Mouse (Mus musculus): ENCODE results near the gene Spag7. TPM values are rescaled to one million over a fixed set of nuclear protein-coding genes. Genes with fewer than 3 reads are reported as not detected.

The Spag7 gene
- polyA plus RNA-seq, 1 experiment from 2014 or later: 149 TPM

DNA sequence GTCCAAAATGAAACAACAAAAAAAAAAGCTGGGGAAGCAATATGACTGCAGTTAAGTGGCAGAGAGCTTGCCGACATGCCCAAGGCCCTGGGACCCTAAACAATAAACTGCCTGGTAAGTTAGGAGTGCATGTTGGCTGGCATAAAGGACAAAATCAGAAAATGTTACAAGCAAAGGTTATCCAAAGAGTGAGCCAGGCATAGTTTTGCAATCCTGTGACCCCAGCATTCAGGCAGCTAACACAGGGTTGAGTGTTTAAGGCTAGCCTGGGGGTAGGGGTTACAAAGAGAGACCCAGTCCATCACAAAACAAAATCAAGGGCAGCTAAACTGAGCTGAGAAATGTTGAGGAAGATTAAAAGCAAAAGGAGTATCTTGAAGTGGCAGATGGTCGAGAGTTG is 29.8 kb upstream of the Spag7 start:
- no peak overlapping the region for H3K9ac ChIP-seq
- H3K4me3 ChIP-seq (replicated peaks): no peak overlapping the region
- H3K4me2 ChIP-seq: no peak overlapping the region
- H3K4me1 ChIP-seq: peaks cover 28% of the 10 kb centered on the region
- H3K27ac ChIP-seq: no peak overlapping the region
- peaks cover 8% of the 10 kb centered on the region for H3K36me3 ChIP-seq (replicated peaks)
- no peak for ATAC-seq (ENCODE audit: low FRiP score)
- no peaks in the 10 kb centered on the region for H3K27me3 ChIP-seq
- no peaks in the 10 kb centered on the region for H3K9me3 ChIP-seq
- 69% methylated on average over 2 of the region's 2 CpGs for WGBS

DNA sequence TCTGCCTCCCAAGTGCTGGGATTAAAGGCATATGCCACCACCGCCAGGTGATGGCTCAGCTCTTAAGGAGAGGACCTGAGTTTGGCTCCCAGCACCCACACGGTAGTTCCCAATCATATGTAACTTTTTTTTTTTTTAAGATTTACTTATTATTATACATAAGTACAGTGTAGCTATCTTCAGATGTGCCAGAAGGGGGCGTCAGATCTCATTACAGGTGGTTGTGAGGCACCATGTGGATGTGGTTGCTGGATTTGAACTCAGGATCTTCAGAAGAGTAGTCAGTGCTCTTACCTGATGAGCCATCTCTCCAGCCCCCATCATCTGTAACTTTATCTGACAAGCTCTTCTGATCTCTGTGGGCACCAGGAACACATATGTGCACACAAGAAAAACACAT is 28.2 kb upstream of the Spag7 start:
- peaks cover 23% of the 10 kb centered on the region for H3K4me1 ChIP-seq
- H3K36me3 ChIP-seq (replicated peaks): no peaks in the 10 kb centered on the region
- 79% methylated on average over 3 of the region's 3 CpGs for WGBS

DNA sequence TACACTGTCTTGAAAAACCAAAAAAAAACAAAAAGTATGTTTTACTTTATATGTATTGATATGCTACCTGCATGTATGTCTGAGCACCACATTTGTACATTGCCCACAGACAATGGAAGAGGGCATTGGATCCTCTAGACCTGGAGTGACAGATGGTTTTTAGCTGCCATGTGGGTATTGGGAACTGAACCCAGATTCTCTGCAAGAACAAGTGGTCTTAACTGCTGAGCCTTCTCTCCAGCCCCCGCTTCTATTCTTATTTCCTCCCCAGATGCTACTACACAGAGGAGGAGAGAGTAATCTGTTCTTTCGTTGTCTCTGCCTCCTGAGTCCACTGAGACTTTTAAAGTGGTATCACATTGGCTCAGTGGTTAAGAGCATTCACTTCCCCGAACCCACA is 24.3 kb upstream of the Spag7 start:
- H3K27ac ChIP-seq: no peak overlapping the region
- H3K9ac ChIP-seq: no peak overlapping the region
- WGBS: 72% methylated on average over 3 of the region's 3 CpGs
- peaks cover 5% of the 10 kb centered on the region for H3K4me1 ChIP-seq
- ATAC-seq (ENCODE audit: low FRiP score): no peak
- no peak overlapping the region for H3K4me3 ChIP-seq (replicated peaks)
- no peaks in the 10 kb centered on the region for H3K27me3 ChIP-seq
- H3K9me3 ChIP-seq: no peaks in the 10 kb centered on the region
- H3K4me2 ChIP-seq: no peak overlapping the region
- H3K36me3 ChIP-seq (replicated peaks): no peaks in the 10 kb centered on the region

More for the DNA sequence above, 28.2 kb upstream of the Spag7 start:
- H3K4me2 ChIP-seq: no peak overlapping the region
- no peak overlapping the region for H3K4me3 ChIP-seq (replicated peaks)
- no peak overlapping the region for H3K27ac ChIP-seq
- ATAC-seq (ENCODE audit: low FRiP score): no peak
- H3K9ac ChIP-seq: no peak overlapping the region
- H3K9me3 ChIP-seq: no peaks in the 10 kb centered on the region
- no peaks in the 10 kb centered on the region for H3K27me3 ChIP-seq

DNA sequence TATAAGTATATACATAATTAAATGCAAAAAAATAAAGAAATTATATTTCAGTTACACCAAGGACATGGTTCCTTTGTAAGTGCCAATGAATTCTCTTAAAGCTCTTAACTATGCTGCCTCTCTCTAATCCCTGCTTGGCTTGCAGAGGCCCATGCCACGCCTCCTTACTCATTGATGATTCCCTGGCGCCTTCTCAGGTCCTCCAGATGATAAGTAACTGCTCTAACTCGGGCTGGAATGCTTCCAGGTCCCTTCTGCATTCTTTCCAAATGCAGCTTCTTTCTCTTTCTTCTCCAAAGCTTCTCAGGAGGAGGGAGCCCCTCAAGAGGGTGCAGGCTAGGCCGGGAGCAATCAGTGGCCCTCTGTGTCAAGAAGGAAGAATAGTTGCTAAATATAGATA is 20.4 kb upstream of the Spag7 start:
- WGBS: 57% methylated on average over 4 of the region's 4 CpGs
- no peak for ATAC-seq (ENCODE audit: low FRiP score)
- H3K4me1 ChIP-seq: peaks cover 24% of the 10 kb centered on the region

DNA sequence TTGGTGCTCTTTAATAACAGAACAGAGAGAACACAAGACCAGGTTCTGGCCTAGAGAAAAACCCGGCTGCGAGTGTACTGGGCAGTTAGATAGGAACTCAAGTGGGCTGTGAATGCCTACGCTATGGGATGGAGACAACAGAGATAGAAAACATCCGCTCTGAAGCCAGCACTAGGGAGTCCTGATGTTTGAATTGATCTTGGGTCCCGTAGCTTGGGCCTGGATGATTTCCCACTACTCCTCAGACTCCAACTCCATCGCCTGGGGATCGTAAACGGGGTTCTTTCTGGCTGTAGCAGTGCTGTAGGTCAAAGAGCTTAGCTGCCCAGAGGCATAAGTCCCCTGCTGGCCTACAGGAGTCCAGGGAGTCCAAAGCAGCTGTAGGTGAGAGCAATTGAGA is 19.2 kb upstream of the Spag7 start:
- H3K9ac ChIP-seq: peak overlapping the region; percentile 84
- peak overlapping the region; percentile 86 for H3K4me2 ChIP-seq
- H3K27ac ChIP-seq: peak overlapping the region; percentile 78
- peak overlapping the region; percentile 84 for H3K4me3 ChIP-seq (replicated peaks)
- ATAC-seq (ENCODE audit: low FRiP score): no peak
- 15% methylated on average over 8 of the region's 8 CpGs for WGBS
- peaks cover 24% of the 10 kb centered on the region for H3K4me1 ChIP-seq
- no peaks in the 10 kb centered on the region for H3K9me3 ChIP-seq
- peaks cover 17% of the 10 kb centered on the region for H3K36me3 ChIP-seq (replicated peaks)
- H3K27me3 ChIP-seq: no peaks in the 10 kb centered on the region

More for the DNA sequence above, 20.4 kb upstream of the Spag7 start:
- no peak overlapping the region for H3K27ac ChIP-seq
- H3K9me3 ChIP-seq: no peaks in the 10 kb centered on the region
- no peaks in the 10 kb centered on the region for H3K27me3 ChIP-seq
- H3K4me2 ChIP-seq: no peak overlapping the region
- no peak overlapping the region for H3K4me3 ChIP-seq (replicated peaks)
- no peak overlapping the region for H3K9ac ChIP-seq
- 0 out of 2 replicates have a peak, but pooled peaks cover 8% of the 10 kb centered on the region for H3K36me3 ChIP-seq (replicated peaks)

DNA sequence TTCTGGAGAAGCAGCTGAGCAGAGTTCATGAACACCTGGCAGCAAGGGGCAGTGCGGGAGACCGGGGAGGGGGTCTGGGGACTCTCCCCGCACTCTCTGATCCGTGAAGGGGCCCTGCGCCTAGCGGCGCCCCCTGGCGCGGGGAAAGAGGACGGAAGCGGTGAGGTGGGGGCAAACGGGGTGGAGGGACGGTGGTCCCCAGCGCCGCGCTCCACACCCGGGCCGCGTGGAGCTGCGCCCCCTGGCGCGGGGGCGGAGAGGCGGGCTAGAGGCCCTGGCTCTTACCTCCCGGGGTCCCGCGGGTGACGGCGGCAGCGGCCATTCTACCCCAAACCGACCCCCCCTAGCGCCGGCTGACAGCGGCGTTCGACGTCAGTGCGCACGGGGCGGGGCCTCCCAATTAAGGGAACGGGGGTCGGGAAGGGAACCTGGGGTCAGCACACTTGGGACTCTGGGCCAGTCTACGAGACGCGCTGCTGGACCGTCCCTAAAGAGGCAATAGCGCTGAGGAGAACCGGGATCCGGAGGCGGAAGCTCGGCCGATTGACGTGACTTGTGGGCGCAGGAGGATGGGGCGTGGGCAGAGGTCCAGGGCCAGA is 18.5 kb upstream of the Spag7 start, which contains the start of gene Camta2:
Gene Camta2 (minus strand): TSS at position 505 of the 599 bp plus-strand sequence.
- H3K4me3 ChIP-seq (replicated peaks): peak within 1 kb of the TSS; percentile 84
- WGBS: under 1% methylated on average over 47 of the region's 55 CpGs
- H3K9ac ChIP-seq: peak within 1 kb of the TSS; percentile 84
- no peaks in the 10 kb centered on the region for H3K9me3 ChIP-seq
- peaks cover 24% of the 10 kb centered on the region for H3K36me3 ChIP-seq (replicated peaks)
- peak within 1 kb of the TSS; percentile 78 for H3K27ac ChIP-seq
- peaks cover 26% of the 10 kb centered on the region for H3K4me1 ChIP-seq
- peak; percentile 86 for ATAC-seq (ENCODE audit: low FRiP score)
- H3K4me2 ChIP-seq: peak within 1 kb of the TSS; percentile 86
- no peaks in the 10 kb centered on the region for H3K27me3 ChIP-seq

DNA sequence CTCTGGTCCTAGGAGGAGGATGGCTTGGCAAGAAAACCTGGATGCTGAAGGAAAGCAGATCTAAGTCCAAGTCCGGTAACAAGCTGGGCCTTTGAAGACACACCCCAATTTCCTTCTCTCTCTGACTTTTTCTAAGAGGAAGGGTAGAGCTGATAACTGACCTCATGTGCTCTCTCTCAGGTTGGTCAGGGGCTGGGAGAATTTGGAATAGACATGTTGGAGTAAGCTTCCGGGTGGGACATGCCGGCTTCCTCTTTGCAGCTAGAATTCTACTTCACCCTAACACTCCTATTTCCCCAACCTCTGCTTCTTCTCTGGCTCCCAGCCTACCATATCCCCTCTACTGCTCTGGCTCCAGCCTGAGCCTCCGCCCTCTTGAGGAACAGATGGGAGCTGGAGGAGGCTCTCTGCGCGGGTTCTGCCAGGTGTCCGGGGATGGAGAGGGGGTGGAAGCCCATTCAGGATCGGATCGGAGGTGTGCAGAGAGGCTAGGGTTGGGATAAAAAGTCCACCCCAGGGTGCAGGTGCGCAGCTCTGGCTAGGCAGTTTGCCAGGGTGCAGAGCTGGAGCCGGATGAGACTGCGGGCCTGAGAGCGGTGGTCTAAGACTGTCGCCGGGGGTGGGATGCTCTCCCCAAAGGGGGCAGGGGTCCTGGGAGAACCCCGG is 17.8 kb upstream of the Spag7 start:
- H3K27me3 ChIP-seq: no peaks in the 10 kb centered on the region
- peak overlapping the region; percentile 78 for H3K27ac ChIP-seq
- H3K36me3 ChIP-seq (replicated peaks): peaks cover 27% of the 10 kb centered on the region
- 4% methylated on average over 16 of the region's 16 CpGs for WGBS
- peak overlapping the region; percentile 84 for H3K4me3 ChIP-seq (replicated peaks)
- H3K4me2 ChIP-seq: peak overlapping the region; percentile 86
- peak overlapping the region; percentile 84 for H3K9ac ChIP-seq
- no peaks in the 10 kb centered on the region for H3K9me3 ChIP-seq
- ATAC-seq (ENCODE audit: low FRiP score): peak; percentile 74
- H3K4me1 ChIP-seq: peaks cover 33% of the 10 kb centered on the region

DNA sequence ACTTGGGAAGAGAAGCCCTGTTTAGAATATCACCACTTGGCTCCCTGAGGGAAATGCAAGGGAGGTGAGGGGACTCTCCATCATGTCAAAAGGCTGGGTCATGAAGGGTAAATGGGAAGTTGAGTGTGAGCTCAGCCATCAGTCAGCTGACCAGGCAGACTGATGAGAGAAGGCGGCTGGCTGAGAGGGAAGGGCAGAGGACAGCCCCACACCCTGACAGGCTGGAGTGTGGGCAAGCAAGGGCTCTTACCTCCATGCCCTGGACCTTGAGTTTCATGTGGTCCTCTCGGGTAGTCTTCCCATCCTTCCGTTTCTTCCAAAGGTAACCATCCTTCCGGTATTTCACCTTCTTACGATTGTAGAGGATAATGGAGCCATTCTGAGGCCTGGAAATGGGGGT is 14.4 kb upstream of the Spag7 start:
- Histone ChIP-seq H3K4me3 (replicated peaks) (no peak overlapping the region), H3K9me3 (no peaks in the 10 kb centered on the region), H3K4me1 (peaks cover 36% of the 10 kb centered on the region), H3K36me3 (replicated peaks) (peaks cover 47% of the 10 kb centered on the region), H3K9ac (no peak overlapping the region), H3K4me2 (no peak overlapping the region), H3K27me3 (no peaks in the 10 kb centered on the region), H3K27ac (no peak overlapping the region)
- ATAC-seq (ENCODE audit: low FRiP score): no peak
- 93% methylated on average over 5 of the region's 5 CpGs for WGBS

DNA sequence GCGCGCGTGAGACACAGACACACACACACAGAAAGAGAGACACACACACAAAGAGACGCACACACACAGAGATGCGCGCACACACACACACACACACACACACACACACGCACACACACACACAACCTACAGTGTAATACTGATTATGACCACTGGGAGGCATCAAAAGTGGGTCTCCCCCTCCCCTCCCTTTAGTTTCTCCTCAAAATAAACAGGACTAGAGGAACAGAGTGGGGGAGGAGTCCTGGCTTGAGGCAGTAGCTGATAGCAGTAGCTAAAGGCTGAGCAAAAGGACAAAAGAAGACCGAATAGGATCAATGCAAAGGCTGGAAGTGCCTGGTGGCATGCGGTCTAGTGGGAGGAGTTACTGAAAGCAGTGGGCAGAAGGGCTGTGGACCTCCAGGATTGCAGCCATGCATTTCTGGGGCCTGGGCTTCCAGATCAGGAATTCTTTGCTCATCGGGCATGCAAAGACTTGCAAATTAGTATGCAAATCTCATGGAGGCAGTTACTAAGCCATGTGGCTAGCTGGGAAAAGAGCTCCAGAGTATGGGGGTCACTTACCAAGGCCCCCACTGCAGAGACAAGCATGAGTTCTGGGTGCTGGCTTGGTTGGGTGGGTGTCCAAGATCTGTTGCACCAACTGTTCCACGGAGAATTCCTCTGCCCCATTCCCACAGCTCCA is 12.8 kb upstream of the Spag7 start:
- peak; percentile 87 for ATAC-seq (ENCODE audit: low FRiP score)
- H3K9ac ChIP-seq: peak overlapping the region; percentile 12
- H3K27ac ChIP-seq: peak overlapping the region; percentile 83
- H3K4me2 ChIP-seq: peak overlapping the region; percentile 28
- H3K27me3 ChIP-seq: no peaks in the 10 kb centered on the region
- peaks cover 47% of the 10 kb centered on the region for H3K36me3 ChIP-seq (replicated peaks)
- no peak overlapping the region for H3K4me3 ChIP-seq (replicated peaks)
- H3K9me3 ChIP-seq: no peaks in the 10 kb centered on the region
- peaks cover 26% of the 10 kb centered on the region for H3K4me1 ChIP-seq
- 11% methylated on average over 11 of the region's 11 CpGs for WGBS

DNA sequence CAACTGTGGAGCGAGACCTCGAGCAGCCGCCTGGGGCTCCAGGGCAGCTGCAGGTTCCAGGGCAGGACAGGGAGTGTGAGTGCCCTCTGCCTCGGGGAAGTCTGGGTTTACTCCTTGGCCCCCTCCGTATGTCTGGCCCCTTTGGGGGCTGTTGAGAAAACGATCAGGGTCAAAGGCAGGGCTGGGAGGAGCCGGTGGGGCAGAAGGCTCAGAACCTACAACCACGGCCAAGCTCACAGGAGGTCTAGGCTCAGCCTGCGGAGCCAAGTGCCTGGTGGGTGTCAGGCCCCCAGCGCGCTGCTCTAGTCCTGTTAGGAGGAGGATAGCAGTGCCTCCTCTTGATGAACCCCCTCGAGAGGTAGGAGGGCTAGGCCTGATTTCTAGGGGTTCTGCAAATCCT is 12.0 kb upstream of the Spag7 start:
- Histone ChIP-seq H3K27ac (peak overlapping the region; percentile 1; the same call in 1 of the 2 replicates), H3K36me3 (replicated peaks) (peaks cover 52% of the 10 kb centered on the region), H3K4me3 (replicated peaks) (no peak overlapping the region), H3K4me2 (no peak overlapping the region), H3K27me3 (no peaks in the 10 kb centered on the region), H3K9me3 (no peaks in the 10 kb centered on the region), H3K4me1 (peaks cover 17% of the 10 kb centered on the region), H3K9ac (peak overlapping the region; percentile 12; the same call in 1 of the 2 replicates)
- WGBS: 67% methylated on average over 12 of the region's 12 CpGs
- ATAC-seq (ENCODE audit: low FRiP score): no peak

DNA sequence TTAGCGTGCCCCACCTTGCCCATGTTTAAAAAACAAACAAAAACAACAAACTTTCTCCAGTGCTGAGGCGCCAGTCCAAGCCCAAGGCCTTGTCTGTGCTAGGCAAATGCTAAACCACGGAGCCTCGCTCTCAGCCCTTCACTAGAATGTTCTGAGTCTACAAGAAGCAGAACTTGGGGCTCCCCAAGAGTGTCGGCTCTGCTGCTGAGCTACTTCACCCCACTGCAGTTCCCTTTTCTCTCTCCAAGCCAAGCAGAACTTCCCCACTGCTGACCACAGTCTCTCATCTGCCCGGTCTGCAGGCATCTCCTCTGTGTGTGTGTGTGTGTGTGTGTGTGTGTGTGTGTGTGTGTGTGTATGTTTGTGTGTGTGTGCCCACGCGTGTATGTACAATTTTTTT is 10.7 kb upstream of the Spag7 start:
- H3K4me1 ChIP-seq: peaks cover 16% of the 10 kb centered on the region
- H3K4me3 ChIP-seq (replicated peaks): no peak overlapping the region
- no peak for ATAC-seq (ENCODE audit: low FRiP score)
- H3K4me2 ChIP-seq: no peak overlapping the region
- H3K9ac ChIP-seq: no peak overlapping the region
- H3K36me3 ChIP-seq (replicated peaks): peaks cover 58% of the 10 kb centered on the region
- H3K27me3 ChIP-seq: no peaks in the 10 kb centered on the region
- no peaks in the 10 kb centered on the region for H3K9me3 ChIP-seq
- no peak overlapping the region for H3K27ac ChIP-seq
- WGBS: 96% methylated on average over 7 of the region's 8 CpGs

DNA sequence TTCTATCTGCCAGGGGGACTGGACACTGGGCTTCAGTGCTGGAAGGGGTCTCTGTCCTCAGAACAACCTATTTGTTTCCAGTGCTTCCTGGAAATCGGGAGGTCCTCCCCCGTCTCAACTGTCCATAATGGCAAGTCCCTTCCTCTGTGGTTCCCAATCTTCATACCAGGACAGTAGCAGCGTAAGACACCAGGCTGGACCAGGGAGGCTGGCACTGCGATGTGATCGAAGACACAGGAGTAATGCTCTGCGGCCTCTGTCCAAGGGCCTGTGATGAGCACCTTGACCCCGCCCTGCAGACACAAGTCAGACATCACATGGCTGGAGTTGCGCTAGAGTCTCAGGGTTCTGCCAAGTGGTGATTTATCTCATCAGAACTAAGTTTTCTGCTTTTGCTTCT is 10.1 kb upstream of the Spag7 start:
- no peak overlapping the region for H3K4me3 ChIP-seq (replicated peaks)
- no peak overlapping the region for H3K4me2 ChIP-seq
- no peaks in the 10 kb centered on the region for H3K27me3 ChIP-seq
- no peak overlapping the region for H3K27ac ChIP-seq
- no peak overlapping the region for H3K9ac ChIP-seq
- no peaks in the 10 kb centered on the region for H3K9me3 ChIP-seq
- H3K36me3 ChIP-seq (replicated peaks): peaks cover 59% of the 10 kb centered on the region
- 93% methylated on average over 8 of the region's 8 CpGs for WGBS
- ATAC-seq (ENCODE audit: low FRiP score): no peak
- peaks cover 16% of the 10 kb centered on the region for H3K4me1 ChIP-seq
